Mouse (Mus musculus) embryo, embryonic 9.5 days (tissue): ENCODE data around the gene Tmem82.

Experiments used
- DNase-seq: peaks from one replicate; pipeline ENCODE4 v3.0.0-alpha.2; 2017; ENCODE audit errors: extremely low spot score

Tmem82 gene

DNA sequence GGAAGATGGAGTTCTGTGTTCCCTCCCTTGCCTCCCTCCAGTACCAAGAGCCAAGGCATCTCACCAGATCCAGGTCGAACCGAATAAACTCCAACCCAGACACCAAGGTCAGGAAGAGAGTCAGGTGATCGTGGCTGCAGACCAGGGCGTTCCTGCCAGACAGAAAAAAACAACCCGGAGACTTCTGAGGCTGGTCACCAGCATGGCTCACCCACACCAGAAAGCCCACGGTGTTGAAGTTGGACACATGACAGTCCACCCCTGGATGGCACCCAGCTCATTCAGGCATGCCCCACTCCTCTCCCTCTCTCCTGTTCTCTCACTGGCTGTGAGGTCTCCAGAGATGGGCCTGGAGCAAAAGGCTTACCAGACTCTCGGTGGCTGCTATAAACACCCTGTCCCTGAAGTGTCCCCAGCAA is 22.9 kb upstream of the Tmem82 start:
- no peak for DNase-seq

DNA sequence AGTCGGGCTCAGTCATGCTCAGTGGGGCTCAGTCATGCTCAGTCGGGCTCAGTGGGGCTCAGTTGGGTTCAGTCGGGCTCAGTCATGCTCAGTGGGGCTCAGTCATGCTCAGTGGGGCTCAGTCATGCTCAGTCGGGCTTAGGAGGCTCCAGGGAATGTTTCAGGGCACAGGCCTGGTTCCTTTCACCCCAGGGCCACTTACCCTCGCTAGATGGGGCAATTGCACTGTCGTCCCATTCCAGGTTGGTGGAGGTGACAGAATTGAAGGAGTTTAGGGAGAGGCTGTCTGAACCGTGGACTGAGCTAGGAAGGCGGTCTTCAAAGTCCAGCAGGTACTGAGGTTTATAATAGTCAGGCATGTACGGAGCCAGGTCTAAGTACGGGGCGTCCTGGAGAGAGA is 21.0 kb upstream of the Tmem82 start:
- no peak for DNase-seq

DNA sequence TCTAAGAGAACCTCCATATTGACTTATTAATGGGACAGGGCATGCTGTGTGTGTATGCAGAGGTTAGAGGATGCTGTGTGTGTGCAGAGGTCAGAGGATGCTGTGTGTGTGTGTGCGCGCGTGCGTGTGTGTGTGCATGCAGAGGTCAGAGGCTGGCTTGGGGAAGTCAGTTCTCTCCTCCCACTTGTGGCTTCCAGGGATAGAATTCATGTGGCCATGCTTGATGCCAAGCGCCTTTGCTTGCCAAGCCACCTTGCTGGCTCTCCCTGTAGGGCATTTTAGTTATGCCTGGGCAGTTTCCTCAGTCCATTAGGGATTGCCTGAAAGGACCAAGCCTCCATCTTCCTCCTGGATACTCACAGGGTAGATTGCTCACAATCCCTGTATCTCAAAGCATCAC is 18.3 kb upstream of the Tmem82 start:
- no peak for DNase-seq

DNA sequence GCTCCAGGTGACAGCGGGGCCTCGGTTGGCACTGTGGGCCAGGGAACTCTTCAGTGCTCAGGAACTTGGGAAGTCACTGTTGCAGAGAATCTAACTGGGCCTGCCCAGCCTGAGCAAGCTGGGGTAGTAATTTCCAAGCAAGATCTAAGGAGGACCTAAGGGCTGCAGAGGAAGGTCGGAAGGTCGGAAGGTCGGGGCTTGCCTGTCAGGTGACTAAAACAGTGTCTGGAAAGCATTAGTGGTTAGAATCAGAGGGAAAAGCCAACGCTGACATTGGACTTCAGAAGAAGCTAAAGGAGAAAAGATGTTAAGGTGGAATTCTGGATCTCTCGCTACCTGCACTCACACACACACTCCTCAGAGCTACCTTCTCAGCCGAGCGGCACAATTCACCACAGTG is 17.6 kb upstream of the Tmem82 start:
- peak; percentile 33 for DNase-seq

DNA sequence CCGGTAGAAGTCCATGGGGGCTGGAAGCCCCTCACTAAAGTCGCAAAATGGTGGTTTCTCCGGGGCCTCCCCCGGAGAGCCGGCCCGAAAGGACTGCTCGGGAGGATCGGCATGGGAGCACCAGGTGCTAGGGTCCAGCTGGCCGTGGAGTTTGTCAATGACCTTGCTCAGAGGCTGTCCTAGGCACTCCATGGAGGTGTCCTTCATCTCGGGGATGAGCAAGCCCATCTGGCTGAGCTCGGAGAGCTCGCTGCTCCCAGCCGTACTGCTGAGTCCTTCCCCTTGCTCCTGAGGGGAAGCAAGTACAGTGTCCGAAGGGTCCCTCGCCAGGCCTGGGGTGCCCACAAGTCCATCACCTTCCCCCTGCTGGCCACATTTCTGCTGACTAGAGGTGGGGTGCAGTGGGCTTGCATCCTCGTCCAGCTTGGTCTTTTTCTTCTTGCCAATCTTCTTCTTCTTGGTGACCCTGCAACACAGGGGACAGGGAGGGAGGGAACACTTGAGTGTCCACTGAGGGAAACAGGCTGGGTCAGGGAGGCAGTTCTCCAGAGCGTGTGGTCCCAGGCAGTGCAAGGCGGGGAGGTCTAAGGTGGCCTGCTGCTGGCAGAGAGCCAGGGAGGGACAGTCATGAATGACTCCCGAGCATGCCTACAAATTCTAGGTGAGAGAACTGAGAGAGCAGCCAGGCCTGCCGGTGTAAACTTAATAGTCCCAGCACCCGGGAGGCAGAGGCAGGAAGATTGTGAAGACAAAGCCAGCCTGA is 13.9 kb upstream of the Tmem82 start:
- DNase-seq = no peak

DNA sequence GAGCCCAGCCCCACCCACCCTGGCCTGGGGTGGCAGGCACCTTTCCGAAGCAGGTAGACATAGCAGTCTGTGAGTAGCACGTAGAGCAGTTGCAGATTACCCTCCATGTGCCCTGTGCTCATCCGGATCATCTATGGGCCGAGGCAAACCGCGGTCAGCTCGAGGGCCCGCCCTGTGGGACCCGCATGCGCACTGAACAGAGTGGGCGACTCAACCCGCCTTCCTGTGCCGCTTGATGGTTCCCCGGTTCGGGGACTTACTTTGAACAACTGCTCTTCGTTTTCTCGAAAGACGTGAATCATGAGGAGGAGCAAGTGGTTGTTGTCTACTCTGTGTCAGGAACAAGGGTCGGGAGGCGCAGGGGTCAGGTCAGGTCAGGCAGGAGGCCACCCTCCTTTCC is 12.8 kb upstream of the Tmem82 start:
- no peak for DNase-seq

DNA sequence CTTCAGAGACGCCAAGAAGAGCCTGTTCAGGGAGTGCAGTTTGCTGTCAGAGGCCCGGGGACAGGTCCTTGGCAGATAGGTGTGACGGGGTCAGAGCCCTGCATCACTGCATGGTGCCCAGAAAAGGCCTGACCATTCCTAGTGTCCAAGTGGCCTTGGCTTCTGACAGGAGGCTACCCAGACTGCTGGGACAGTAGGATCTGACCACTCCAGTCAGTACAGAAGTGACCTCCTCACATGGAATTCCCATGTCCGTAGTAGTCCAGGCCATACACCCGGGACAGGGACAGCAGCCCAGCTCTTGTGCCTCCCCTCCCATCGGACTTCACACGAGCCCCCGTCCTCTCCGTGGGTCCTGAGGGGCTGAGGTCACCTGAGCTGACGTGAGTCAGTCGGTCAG is 11.6 kb upstream of the Tmem82 start:
- no peak for DNase-seq

DNA sequence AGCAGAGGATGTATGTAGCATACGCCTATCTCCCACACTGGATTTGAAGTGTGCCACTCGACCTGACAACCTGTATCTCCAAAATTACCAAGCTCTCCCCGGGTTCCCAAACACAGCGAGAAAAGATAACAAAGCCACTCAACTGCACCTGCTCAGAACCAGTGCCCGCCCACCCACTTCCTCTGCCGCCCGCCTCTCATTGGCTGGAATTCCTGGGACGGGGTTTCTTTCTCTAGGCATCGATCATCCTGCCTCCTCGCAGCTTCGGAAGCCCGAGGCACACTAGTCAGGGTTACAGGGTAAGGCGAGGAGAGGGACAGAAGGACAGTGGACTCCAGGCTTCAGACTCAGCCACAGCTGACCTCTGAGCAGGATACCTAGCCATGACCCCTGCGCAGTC is 10.2 kb upstream of the Tmem82 start:
- no peak for DNase-seq

DNA sequence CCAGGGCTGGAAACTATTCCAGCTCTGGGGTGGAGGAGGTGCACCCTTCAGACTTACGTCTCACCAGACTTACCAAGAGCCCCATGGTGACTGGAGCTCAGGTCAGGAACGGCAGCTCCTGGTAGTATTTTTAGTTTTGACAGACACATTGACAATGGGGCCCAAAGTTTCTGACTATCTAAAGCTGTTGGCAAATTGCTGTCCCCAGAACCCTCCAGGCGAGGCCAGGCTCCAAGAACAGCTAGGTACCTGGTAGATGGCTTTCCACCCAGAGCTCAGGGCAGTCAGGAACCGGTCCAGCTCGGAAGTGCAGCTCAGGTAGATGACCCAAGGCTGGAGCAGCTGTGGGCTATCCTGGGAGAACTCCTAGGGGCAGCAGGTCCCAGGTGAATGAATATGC is 9.1 kb upstream of the Tmem82 start:
- DNase-seq = no peak

DNA sequence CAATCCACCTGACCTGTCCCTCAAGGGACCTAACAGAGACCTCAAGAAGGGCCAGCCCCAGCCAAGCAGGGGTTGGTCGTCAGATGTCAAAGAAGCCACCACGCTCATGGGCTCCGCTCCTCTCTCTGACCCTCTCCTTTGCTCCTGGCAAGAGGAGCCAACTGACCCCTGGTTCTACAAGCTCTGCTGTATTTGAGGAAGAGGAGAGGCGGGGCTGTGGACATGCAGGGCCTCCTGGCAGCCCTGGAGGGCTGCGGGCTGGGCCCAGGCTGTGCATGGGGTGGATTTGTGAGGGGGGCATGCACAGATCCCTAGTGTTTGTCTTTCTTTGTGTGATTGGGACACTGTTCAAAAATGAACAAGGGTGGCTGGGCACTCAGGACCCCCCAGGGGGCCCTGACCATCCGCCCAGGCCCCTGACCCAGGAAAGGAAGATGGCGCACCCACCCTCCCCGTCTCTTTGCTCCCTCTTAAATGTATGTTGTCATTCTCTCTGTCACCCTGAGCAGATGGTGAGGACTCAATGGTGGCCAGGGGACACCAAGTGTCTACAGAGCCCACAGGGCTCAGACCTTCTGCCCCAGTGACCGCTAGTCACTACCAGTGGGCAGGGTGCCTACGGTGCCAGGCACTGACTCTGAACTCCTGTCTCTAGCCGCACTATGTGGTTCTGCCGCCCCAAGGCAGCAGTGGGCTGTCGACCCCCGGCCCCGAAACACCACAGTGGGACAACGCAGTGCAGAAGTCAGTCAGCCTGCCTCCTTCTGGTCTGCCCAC is 7.5 kb upstream of the Tmem82 start:
- no peak for DNase-seq

DNA sequence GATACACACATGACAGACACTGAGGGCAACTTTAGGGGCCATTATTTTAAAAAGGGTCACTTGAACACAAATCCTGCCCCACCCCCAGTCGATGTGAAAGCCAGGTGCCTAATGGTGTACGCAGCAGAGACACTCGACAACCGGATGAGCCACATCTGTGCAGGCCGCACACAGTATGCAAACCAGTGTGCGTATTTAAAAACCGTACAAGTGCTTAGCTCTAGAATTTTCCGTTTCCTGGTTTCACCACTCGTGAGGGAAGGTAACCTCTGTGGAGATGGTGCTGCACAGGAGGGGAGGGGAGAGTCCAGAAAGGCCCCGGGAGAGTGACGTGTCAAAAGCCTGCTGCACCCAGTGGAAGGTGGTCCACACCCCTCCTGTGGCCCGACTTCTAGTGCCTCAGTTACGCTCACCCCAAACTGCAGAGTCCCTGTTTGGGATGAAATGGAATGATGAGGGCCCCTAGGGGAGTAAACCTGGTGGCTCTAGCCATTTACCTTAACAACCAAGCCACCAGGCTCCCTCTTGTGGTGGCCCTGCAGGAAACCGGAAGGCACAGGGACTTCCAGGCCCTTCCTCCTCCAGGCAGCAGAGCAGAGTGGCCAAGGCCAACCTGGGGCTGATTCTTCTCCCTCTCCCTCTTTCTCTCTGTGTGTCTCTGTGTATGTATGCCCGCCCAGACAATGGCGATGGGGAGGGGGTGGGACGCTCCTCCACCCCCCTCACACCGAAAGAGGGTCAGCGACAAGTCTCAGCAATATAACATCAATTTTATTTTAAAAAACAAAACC is 6.7 kb upstream of the Tmem82 start:
- DNase-seq = no peak

DNA sequence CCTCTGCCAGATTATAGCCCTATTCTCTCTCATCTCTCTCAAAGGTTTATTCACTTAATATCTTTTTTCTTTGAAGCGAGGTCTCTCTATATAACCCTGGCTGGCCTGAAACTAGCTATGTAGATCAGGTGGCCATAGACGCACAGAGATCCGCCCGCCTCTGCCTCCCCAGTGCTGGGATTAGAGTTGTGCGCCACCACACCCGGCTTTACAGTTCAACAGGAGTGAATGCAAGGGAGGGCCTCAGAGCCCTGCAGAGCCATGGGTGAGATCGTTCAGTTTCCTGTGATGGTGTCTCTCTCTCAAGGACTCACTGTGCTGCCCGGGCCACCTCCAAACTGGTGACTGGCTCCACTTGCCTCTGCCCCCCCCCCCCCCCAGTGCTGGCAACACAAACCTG is 5.7 kb upstream of the Tmem82 start:
- no peak for DNase-seq

DNA sequence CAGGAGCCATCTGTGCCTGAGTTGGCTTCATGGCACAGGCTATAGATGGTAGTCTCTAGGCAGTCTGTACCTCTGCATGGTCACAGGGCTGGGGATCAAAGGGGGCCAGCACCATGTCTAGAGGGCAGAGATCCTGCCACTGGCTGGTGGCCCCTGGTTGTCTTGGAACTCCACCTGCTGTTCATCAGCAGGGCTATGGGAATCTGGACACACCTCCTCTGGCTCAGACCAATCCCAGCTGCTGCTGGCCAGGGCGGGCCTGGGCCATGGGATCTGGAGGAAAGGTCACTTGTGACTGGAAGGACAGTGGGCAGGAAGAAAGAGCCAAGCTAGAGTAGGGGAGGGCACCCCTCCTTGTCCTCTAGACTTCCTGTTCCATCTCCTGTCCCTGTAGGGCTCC is 5.2 kb upstream of the Tmem82 start, which contains the start of gene Slc25a34:
Gene Slc25a34 (minus strand): TSS at position 156 of the 400 bp plus-strand sequence.
- no peak for DNase-seq

DNA sequence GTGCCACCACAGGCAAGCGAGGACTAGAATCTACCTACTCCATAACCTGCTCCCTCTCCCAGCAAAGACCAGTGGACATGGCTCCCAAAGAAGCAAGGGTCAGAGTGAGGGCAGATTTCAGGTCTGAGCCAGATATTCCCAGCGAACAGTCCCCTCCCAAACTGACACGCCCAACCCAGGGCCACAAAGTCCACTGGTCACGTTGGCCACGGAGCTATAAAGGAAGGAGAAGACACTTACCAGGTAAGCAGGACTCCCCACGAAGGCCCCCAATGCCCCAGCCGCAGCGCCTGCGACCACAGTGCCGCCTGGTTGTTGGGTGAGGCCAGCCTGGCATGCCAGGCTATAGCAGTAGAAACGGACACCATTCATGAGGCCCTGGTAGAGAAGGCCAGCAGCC is 4.6 kb upstream of the Tmem82 start:
- no peak for DNase-seq

DNA sequence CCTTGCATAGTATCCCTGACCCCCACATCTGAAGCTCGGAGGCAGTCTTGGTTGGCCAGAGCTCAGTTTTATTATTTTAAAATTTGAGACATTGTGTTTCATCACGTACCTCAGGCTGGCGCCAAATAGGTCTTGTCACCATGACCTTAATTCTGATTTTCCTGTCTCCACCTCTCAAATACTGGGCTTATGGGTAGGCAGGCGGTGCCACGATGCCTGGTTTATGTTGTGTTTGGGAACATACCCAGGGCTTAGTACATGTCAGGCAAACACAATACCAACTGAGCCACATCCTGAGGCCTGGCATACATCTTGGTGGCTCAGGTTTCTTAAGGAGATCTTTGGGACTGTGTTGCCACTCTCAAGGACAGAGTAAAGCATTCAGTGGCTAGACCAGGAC is 4.1 kb upstream of the Tmem82 start:
- DNase-seq = no peak

DNA sequence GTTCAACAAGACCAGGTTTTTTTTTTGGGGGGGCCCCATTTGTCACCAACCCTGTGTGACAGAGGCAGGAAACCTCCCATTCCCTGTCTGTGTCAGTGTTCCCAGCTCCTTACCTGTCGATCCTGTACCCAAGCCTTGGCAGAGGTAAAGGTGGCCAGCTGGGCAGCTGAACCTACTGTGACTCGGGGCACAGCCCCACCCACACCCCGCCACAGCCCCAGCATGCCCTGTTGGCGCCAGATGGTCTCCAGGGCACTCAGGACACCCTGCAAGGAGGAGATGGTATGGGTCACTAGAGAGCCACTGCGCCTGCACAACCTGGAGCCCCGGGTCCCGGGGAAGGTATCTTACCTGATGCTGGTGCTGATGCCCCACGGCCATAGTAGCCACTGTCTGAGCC is 3.7 kb upstream of the Tmem82 start:
- no peak for DNase-seq

DNA sequence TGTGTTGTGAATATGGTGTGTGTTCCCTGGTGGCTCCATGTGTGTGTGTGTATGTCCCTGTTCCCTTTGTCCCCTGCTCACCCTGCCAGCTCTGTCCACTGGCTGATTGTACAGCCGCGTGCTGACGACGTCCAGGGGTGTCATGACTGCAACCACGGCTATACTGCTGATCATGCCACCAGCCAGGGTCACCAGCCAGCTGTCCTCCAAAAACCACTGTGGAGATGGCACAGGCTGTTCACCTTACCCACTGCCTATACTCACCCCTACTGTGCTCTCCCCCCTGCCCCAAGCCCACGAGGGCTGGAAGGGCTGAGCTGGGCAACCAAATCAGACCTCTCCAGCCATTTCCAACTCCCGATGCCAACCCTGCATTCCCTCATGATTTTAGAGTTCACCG is 2.9 kb upstream of the Tmem82 start:
- no peak for DNase-seq

DNA sequence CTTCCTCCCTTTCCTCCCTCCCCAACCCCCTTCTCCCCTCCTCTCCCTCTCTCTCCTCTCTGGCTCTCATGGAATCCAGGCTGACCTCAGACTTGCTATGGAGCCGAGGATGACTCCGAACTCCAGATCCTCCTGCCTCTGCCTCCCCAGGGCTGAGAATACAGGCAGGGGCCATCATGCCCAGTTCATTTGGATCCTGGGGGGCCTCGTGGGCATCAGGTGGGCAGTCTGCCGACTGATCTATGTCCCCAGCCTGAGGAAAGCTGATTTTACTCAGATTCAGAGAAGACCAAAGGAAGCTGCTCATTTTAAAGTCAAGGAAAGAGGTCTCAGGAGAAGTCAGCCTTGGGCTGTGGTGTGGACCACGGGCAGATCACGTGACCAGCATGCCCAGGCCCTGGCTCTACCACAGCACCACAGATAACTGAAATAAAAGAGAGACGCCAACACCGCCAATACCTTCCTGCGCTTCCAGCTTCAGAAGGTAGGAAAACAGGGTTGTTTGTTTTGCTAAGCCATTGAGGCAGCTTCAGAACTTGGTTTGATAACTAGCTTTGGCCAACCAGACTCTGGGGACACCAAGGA is 958 bp upstream of the Tmem82 start:
- DNase-seq = no peak

DNA sequence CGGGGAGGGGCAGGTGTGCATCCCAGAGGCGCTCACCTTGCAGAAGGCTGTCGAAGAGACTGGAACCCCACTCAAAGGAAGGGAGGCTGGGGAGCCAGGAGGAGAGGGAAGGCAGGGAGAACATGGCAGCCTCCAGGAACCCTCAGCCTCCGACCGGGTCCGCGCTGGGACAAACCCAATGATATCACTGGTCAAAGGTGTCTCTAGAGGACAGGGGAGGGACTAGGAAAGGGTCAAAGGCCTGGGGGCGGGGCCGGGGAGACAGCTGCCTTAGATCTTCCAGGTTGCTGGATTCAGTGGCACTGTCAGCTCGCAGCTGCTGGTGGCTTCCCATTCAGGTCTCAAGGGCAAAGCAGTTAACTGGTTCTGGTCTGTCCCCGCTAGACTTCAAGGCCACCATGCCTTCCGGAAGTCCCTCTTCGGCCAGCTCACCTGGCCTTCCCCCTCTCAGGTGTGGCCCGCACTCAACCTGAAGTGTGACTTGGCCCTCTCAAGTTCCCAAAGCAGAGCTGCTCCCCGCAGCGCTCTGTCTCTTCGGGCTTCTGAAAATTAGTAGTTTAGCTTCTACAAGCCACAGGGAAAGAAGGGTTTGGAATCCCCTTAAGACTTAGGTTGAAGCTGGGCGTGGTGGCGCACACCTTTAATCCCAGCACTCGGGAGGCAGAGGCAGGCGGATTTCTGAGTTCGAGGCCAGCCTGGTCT is 419 bp downstream of the Tmem82 start:
- DNase-seq = peak; percentile 59

DNA sequence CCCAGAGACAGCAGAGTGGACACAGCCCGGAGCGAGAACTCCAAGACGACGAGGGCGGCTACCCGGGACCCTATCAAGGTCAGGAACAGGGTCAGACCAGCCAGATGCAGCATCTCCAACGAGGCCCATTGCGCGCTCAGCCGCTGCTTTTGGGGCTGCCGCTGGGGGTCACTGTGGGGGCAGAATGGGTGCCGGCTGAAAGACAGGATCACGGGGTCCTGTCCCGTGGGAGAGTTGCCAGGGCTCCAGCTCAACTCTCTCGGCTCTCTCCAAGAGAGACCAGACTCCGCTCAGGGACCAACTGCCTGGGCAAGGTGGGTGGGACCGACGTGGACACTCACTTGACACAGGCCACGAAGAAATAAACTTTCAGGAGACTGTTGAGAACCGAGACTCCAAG is 1.1 kb downstream of the Tmem82 start:
- DNase-seq = peak; percentile 82

DNA sequence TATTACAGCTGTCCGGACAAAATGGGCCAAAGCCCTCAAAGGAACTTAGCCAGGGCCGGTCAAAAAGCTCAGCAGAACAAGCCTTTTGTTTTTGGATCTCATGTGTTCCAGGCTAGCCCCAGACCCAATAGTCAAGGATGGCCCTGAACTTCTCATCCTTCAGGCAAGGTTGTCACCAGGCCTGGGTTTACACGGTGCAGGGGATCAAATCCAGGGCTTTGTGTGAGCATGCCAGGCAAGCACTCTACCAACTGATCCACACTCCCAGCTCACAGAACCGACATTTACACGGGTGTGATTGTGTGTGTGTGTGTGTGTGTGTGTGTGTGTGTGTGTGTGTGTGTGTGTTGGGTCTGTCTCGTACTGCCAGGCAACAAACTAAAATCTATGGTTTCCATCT is 1.6 kb downstream of the Tmem82 start:
- no peak for DNase-seq

DNA sequence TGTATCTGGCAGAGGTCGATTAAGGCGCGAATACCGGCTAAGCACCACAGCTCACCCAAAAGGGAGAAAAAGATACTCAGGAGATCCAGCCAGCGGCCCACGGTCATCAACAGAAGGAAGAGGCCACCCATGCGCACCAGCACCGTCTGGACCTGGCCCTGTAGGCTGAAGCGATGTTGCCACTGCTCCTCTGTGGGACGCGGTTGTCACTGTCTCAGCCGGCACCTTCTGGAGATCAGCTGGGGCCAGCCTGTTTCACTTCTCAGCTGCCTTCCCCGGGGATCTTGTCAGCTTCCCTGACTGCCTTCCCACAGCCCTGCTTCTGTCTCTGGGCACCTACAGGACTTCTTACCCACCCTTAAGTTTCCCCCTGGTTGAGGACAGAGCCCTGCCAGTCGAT is 3.5 kb downstream of the Tmem82 start:
- DNase-seq = no peak
